In the genomic region with DNA sequence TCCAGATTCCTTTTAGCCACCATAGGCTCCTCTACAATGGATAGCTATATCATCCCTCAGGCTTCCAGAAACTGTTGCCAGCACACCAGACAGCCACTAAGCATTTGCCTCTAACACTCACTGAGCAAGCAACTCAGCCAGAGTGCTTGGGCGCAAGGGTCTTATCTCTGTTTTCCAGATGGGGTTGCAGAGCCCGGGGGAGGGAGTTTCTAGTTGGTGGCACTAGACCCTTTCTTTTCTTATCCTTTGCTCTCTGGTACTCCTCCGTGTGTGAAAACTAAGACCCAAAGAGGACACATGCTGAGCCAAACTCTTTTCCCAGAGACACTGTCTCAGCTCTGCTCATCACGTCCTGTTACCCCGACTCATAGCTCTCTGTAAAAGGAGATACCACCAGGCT, we compare ENCODE assay signal across 23 mouse cellular contexts. TPM values are rescaled to one million over a fixed set of nuclear protein-coding genes. Genes with fewer than 3 reads are reported as not detected.
DNase-seq lines count a peak whose midpoint lies in the region; ATAC-seq lines count a peak whose summit lies in the region.
"Had no signal": no experiment of that assay in that cellular context is flagged by ENCODE, and none has a peak within 500 bp of the region (broad histone marks: within the 10 kb centered on the region; RNA-seq: fewer than 3 reads in every experiment).

No protein-coding gene starts in this region.

- peaks cover 78% of the 10 kb centered on the region for H3K4me1 ChIP-seq in megakaryocyte, embryonic 14.5 days
- H3K4me1 ChIP-seq in liver, embryonic 12.5 days: peaks cover 90% of the 10 kb centered on the region
- no peaks in the 10 kb centered on the region for H3K4me1 ChIP-seq in hindbrain, embryonic 11.5 days (replicated peaks; ENCODE audit: control insufficient read depth, insufficient read depth, low read length)
- H3K4me1 ChIP-seq: hindbrain, embryonic 15.5 days; neural tube, embryonic 12.5 days had no signal

- peak overlapping the region; percentile 99 for H3K27ac ChIP-seq in liver, embryonic 12.5 days
- H3K27ac ChIP-seq in hindbrain, embryonic 11.5 days (ENCODE audit: low read depth, low read length): no peak overlapping the region
- H3K27ac ChIP-seq: embryonic facial prominence, embryonic 13.5 days; gastrocnemius, adult 2 months; hindbrain, embryonic 15.5 days; limb, embryonic 15.5 days; neural tube, embryonic 12.5 days had no signal

- peak overlapping the region; percentile 62 for H3K9ac ChIP-seq in liver, embryonic 12.5 days
- H3K9ac ChIP-seq in hindbrain, embryonic 11.5 days (ENCODE audit: low read depth, low read length): no peak overlapping the region
- H3K9ac ChIP-seq: embryonic facial prominence, embryonic 13.5 days; hindbrain, embryonic 15.5 days; limb, embryonic 15.5 days; neural tube, embryonic 12.5 days had no signal

- peaks cover 3% of the 10 kb centered on the region for H3K27me3 ChIP-seq in megakaryocyte, embryonic 14.5 days (replicated peaks)
- H3K27me3 ChIP-seq in liver, embryonic 12.5 days (replicated peaks): no peaks in the 10 kb centered on the region
- H3K27me3 ChIP-seq in hindbrain, embryonic 11.5 days (ENCODE audit: control insufficient read depth, insufficient read depth, low read length): no peaks in the 10 kb centered on the region
- H3K27me3 ChIP-seq: CH12.LX; embryonic facial prominence, embryonic 13.5 days; hindbrain, embryonic 15.5 days; limb, embryonic 15.5 days; neural tube, embryonic 12.5 days had no signal

- H3K4me2 ChIP-seq in liver, embryonic 12.5 days: peak overlapping the region; percentile 67
- no peak overlapping the region for H3K4me2 ChIP-seq in hindbrain, embryonic 11.5 days (replicated peaks; ENCODE audit: low read depth, low read length)
- H3K4me2 ChIP-seq: embryonic facial prominence, embryonic 13.5 days; hindbrain, embryonic 15.5 days; limb, embryonic 15.5 days; neural tube, embryonic 12.5 days had no signal

- DNase-seq in c-Kit-positive CD71-positive TER-119-negative erythroid progenitor cells, embryonic 14.5 days (ENCODE audit: low read depth): peak; percentile 80
- DNase-seq in spleen, postnatal 36 days (ENCODE audit: low spot score in 2 of 2): peak; percentile 41 to 69
- no peak for DNase-seq in adrenal gland, postnatal 10 days
- DNase-seq in right cerebral cortex, adult 2 months (ENCODE audit: low spot score in 2 of 2): no peak
- no peak for DNase-seq in hindbrain, embryonic 11.5 days (ENCODE audit: low spot score)
- DNase-seq: lung, postnatal 4 days; right cerebral cortex, adult 18-20 months; thymus, postnatal 14 days had no signal

- H3K36me3 ChIP-seq in megakaryocyte, embryonic 14.5 days (replicated peaks; ENCODE audit: low read length): peaks cover 6% of the 10 kb centered on the region
- 0 out of 2 replicates have a peak, but pooled peaks cover 8% of the 10 kb centered on the region for H3K36me3 ChIP-seq in liver, embryonic 12.5 days
- H3K36me3 ChIP-seq in hindbrain, embryonic 11.5 days (ENCODE audit: control insufficient read depth, insufficient read depth, low read length): no peaks in the 10 kb centered on the region
- H3K36me3 ChIP-seq: embryonic facial prominence, embryonic 13.5 days; hindbrain, embryonic 15.5 days; limb, embryonic 15.5 days; neural tube, embryonic 12.5 days had no signal

- WGBS in liver, embryonic 12.5 days (ENCODE audit: insufficient replicate concordance): 18% methylated on average over 5 of the region's 5 CpGs
- WGBS in hindbrain, embryonic 11.5 days: 74% methylated on average over 5 of the region's 5 CpGs

- peak overlapping the region; percentile 76 for H3K4me3 ChIP-seq in megakaryocyte, embryonic 14.5 days (replicated peaks)
- H3K4me3 ChIP-seq in liver, embryonic 12.5 days: peak overlapping the region; percentile 36
- H3K4me3 ChIP-seq in hindbrain, embryonic 11.5 days (ENCODE audit: low read depth, low read length): no peak overlapping the region
- H3K4me3 ChIP-seq: embryonic facial prominence, embryonic 13.5 days; gastrocnemius, adult 2 months; hindbrain, embryonic 15.5 days; limb, embryonic 15.5 days; neural tube, embryonic 12.5 days had no signal

- H3K9me3 ChIP-seq in megakaryocyte, embryonic 14.5 days: peaks cover 4% of the 10 kb centered on the region; the same call in 1 of the 2 replicates
- H3K9me3 ChIP-seq in liver, embryonic 12.5 days (replicated peaks): no peaks in the 10 kb centered on the region
- H3K9me3 ChIP-seq in hindbrain, embryonic 11.5 days (ENCODE audit: control insufficient read depth, low read length): no peaks in the 10 kb centered on the region
- H3K9me3 ChIP-seq: embryonic facial prominence, embryonic 13.5 days; hindbrain, embryonic 15.5 days; limb, embryonic 15.5 days; neural tube, embryonic 12.5 days had no signal

- no peak for ATAC-seq in megakaryocyte, adult 5-6 weeks (ENCODE audit: poor library complexity, severe bottlenecking)
- ATAC-seq in liver, embryonic 12.5 days: peak; percentile 90
- no peak for ATAC-seq in hindbrain, embryonic 11.5 days (ENCODE audit: low FRiP score)
- ATAC-seq: forebrain, embryonic 14.5 days; midbrain, embryonic 16.5 days had no signal

RNA-seq across cellular contexts. Expression of a gene that starts 16.5 kb away (rescaled TPM):
- not detected in 2 replicates for polyA plus RNA-seq in megakaryocyte, embryonic 14.5 days (2012; ENCODE audit: insufficient read depth, low replicate concordance)
- not detected in 2 replicates for total RNA-seq in megakaryocyte, adult 5-6 weeks (2015)
- total RNA-seq in megakaryocyte, adult 5-6 weeks (2017): 0.20 TPM in 1 of 2 replicates, not detected in the other
- polyA plus RNA-seq in liver, embryonic 12.5 days (2016; fragmentation: Nextera tagmentation; extraction: Ambion mirVana): 0.08 TPM in 1 of 2 replicates, not detected in the other
- total RNA-seq in adrenal gland, postnatal 10 days (2021): not detected
- not detected in 2 replicates for polyA plus RNA-seq in hindbrain, embryonic 11.5 days (2014; fragmentation: Nextera tagmentation; extraction: Ambion mirVana)
- total RNA-seq: adrenal gland, adult 18-20 months; gastrocnemius, adult 2 months; layer of hippocampus, adult 8-10 months had no signal
- polyA plus RNA-seq: embryonic facial prominence, embryonic 13.5 days; forebrain, embryonic 14.5 days; heart, embryonic 14.5 days; hindbrain, embryonic 15.5 days; kidney, embryonic 14.5 days; limb, embryonic 15.5 days; midbrain, embryonic 16.5 days; neural tube, embryonic 12.5 days had no signal

RNA-seq across cellular contexts. Expression of a gene that starts 27.2 kb away (rescaled TPM):
- polyA plus RNA-seq in megakaryocyte, embryonic 14.5 days (2012; ENCODE audit: insufficient read depth, low replicate concordance): 60.2 and 90.5 TPM in 2 replicates
- 21.9 and 22.5 TPM in 2 replicates for total RNA-seq in megakaryocyte, adult 5-6 weeks (2015)
- 15.2 and 17.8 TPM in 2 replicates for total RNA-seq in megakaryocyte, adult 5-6 weeks (2017)
- 14.5 and 14.8 TPM in 2 replicates for polyA plus RNA-seq in liver, embryonic 12.5 days (2016; fragmentation: Nextera tagmentation; extraction: Ambion mirVana)
- 10 to 100 TPM; 18.9 to 21.5 TPM for total RNA-seq in adrenal gland, postnatal 10 days (2021)
- polyA plus RNA-seq in hindbrain, embryonic 11.5 days (2014; fragmentation: Nextera tagmentation; extraction: Ambion mirVana): 23.9 and 27.2 TPM in 2 replicates

RNA-seq across cellular contexts. Expression of a gene that starts 27.4 kb away (rescaled TPM):
- 0.46 TPM in 1 of 2 replicates, not detected in the other for polyA plus RNA-seq in megakaryocyte, embryonic 14.5 days (2012; ENCODE audit: insufficient read depth, low replicate concordance)
- total RNA-seq in megakaryocyte, adult 5-6 weeks (2015): 0.23 TPM in 1 of 2 replicates, not detected in the other
- not detected in 2 replicates for total RNA-seq in megakaryocyte, adult 5-6 weeks (2017)
- polyA plus RNA-seq in liver, embryonic 12.5 days (2016; fragmentation: Nextera tagmentation; extraction: Ambion mirVana): 6.2 and 7.6 TPM in 2 replicates
- total RNA-seq in adrenal gland, postnatal 10 days (2021): 1 to 10 TPM; 1.9 to 3.2 TPM
- polyA plus RNA-seq in hindbrain, embryonic 11.5 days (2014; fragmentation: Nextera tagmentation; extraction: Ambion mirVana): 0.25 and 0.86 TPM in 2 replicates
- total RNA-seq: gastrocnemius, adult 2 months had no signal

RNA-seq across cellular contexts. Expression of a gene that starts 55.9 kb away (rescaled TPM):
- 3.5 and 7.3 TPM in 2 replicates for polyA plus RNA-seq in megakaryocyte, embryonic 14.5 days (2012; ENCODE audit: insufficient read depth, low replicate concordance)
- total RNA-seq in megakaryocyte, adult 5-6 weeks (2015): 4.8 and 5.6 TPM in 2 replicates
- 2.2 and 3.7 TPM in 2 replicates for total RNA-seq in megakaryocyte, adult 5-6 weeks (2017)
- 10.1 and 10.2 TPM in 2 replicates for polyA plus RNA-seq in liver, embryonic 12.5 days (2016; fragmentation: Nextera tagmentation; extraction: Ambion mirVana)
- total RNA-seq in adrenal gland, postnatal 10 days (2021): 10 to 100 TPM; 32.0 to 64.7 TPM
- polyA plus RNA-seq in hindbrain, embryonic 11.5 days (2014; fragmentation: Nextera tagmentation; extraction: Ambion mirVana): 20.3 and 23.0 TPM in 2 replicates

RNA-seq across cellular contexts. Expression of a gene that starts 56.2 kb away (rescaled TPM):
- polyA plus RNA-seq in megakaryocyte, embryonic 14.5 days (2012; ENCODE audit: insufficient read depth, low replicate concordance): 9.8 and 16.8 TPM in 2 replicates
- total RNA-seq in megakaryocyte, adult 5-6 weeks (2015): 45.1 and 49.1 TPM in 2 replicates
- 156 and 175 TPM in 2 replicates for total RNA-seq in megakaryocyte, adult 5-6 weeks (2017)
- 252 and 256 TPM in 2 replicates for polyA plus RNA-seq in liver, embryonic 12.5 days (2016; fragmentation: Nextera tagmentation; extraction: Ambion mirVana)
- 100 to 1,000 TPM; 252 to 259 TPM for total RNA-seq in adrenal gland, postnatal 10 days (2021)
- polyA plus RNA-seq in hindbrain, embryonic 11.5 days (2014; fragmentation: Nextera tagmentation; extraction: Ambion mirVana): 303 and 389 TPM in 2 replicates

Comparison
In these comparisons a context has a peak if more than half of its experiments do, and no peak if none do; other contexts are left out.
1. DNase-seq: peak in c-Kit-positive CD71-positive TER-119-negative erythroid progenitor cells, embryonic 14.5 days (single experiment) and spleen, postnatal 36 days (2 of 2); none in adrenal gland, postnatal 10 days (single experiment), right cerebral cortex, adult 2 months (0 of 2) and hindbrain, embryonic 11.5 days (single experiment).